Mouse (Mus musculus) erythroblast, adult 5-6 weeks (primary cell): ENCODE data around the gene Parva. TPM values are rescaled to one million over a fixed set of nuclear protein-coding genes. Genes with fewer than 3 reads are reported as not detected.

Source experiments
- ATAC-seq: replicated peaks from 2 replicates; pipeline ENCODE4 v1.8.0; 2016; ENCODE audit warnings: moderate number of reproducible peaks, mild to moderate bottlenecking, moderate TSS enrichment, inconsistent platforms; ENCODE audit not compliant: poor library complexity, low FRiP score, severe bottlenecking
- total RNA-seq, 2 experiments: library from RNA; stranded (forward) in 1 of 2; stranded (reverse) in 1 of 2; fragments of 150-400 nt in 1 of 2; fragments of 200-764, 138-1000 nt in 1 of 2; gene quantifications; 2 replicates each; pipeline versions ENCODE4 v1.2.3 to v1.2.4; 2015 to 2017; ENCODE audit warnings: low replicate concordance in 2 of 2

Gene Parva
- total RNA-seq, 2 experiments from 2014 or later: not detected

DNA sequence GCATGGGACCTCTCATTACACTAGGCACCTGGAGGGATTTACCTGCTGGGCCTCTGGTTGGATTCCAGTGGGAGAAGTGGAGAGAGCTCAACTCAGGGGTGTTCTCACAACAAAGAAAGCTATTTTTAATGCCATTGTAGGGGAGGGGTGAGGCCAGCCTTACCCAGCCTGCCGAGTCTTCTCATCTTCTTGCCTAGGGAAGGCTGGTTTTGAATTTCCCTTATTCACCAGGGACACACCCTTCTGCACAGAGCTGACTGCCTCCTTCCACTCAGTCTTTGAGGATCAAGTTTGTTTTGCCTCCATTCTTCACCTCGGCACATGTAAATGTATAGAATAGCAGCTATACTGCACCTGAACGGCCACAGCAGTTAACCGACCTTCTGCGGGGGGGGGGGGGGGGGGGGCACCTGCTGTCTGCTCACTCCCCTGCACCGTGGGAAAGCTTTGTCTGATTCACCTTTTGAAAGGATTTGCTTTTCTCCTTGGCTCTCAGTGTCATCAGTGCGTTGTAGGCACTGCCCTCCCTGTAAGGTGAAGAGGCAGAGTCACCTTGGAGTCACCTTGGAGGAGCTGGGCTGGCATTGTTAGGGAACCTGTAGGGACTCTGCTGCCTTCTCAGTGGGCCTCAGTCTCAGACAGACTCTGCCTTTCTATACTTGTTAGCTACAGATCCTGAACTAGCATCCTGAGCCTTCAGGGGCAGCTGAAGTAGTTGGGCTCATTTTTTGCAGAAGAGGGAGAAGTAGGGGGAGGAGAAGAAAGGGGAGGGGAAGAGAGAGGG is 10.4 kb upstream of the Parva start:
- ATAC-seq: no peak

DNA sequence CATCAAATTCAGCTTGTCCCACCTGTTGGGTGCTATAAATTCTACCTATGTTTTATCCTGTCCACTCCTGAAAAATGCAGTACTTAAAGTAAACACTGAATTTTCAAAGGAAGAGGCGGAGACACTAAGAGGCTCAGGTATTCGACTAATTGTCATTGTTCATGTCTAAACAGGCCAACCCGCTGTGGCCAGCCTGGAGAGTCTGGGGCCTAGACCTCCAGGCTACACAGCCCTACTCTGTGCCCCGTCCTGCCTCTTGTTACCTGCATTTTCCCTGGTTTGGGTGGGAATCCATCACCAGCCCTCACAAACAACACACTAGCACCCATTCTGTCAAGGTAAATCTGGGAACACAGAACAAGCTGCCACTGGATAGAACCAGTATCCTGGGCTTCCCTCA is 9.7 kb upstream of the Parva start:
- ATAC-seq: no peak

DNA sequence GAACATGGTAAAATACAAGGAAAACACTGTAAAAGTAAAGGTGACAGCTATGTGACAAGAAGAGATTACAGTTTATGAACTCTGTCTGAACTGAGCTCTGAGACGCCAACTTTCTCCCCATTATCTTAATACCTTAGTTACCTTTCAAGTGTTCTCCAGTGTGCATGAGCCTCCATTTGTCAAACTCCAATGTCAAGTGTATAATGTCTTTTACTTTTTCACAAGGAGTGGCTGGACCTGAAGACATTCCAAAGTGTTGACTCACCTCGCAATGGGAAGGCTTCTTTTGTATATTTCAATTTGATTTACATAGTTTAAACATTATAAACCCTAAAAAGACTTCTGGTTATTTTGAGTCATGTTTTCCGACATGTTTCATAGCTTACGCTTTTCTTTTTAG is 3.9 kb upstream of the Parva start:
- ATAC-seq: no peak

DNA sequence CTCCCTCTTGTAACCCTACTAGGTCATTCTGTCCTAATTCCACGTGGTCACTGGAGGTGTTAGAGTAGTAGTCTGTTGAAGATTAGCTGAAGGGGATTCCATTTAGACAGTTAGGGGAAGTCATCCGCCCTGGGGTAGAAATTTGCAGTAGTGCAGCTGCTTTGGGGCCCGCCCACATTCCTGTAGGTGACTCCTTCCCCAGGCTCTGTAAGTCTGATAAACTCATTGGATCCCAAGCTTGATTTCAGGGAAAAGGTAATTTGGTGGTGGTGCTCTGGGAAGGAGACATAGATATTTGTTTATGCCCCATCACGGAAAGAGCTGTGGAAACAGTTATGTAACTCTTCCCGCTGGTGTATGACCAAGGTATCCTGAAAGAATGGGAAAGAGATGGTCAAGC is 494 bp upstream of the Parva start:
- ATAC-seq: no peak

DNA sequence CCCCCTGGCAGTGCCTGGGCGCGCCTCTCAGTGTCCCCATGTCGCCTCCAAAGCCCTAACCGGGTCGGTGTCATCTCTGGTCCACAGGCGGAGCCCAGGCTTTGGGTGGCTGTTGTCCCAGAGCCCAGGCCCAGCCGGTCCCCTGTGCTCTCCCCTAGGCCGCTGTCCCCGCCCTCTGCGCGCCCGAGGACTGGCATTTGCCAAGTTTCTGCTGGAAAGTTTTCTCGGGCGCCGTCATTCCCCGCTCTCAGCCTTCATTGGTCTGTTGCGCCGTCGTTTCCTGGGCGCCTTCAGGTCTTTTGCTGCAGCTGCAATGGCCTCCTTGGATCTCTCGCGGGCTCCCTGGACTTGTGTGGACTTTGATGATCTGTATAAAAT is 842 bp downstream of the Parva start:
- ATAC-seq: no peak

DNA sequence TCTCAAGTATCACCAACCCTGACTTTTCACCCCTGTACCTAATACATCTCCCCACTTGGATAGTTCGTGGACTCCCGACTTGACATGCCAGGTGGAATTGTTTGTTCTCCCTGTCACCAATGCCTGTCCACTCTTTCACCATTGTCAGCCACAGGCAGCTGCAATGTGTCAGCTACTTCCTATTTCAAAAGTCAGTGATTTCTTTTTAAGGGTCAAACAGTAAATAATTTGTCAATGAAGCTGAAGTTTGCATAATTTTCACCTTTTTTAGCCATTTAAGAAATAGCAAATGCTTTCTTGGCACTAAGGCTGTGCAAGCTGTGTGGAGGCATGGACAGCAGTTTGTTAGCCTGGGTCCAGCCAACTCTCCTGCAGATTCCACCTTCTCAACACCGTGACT is 12.5 kb downstream of the Parva start:
- no peak for ATAC-seq

DNA sequence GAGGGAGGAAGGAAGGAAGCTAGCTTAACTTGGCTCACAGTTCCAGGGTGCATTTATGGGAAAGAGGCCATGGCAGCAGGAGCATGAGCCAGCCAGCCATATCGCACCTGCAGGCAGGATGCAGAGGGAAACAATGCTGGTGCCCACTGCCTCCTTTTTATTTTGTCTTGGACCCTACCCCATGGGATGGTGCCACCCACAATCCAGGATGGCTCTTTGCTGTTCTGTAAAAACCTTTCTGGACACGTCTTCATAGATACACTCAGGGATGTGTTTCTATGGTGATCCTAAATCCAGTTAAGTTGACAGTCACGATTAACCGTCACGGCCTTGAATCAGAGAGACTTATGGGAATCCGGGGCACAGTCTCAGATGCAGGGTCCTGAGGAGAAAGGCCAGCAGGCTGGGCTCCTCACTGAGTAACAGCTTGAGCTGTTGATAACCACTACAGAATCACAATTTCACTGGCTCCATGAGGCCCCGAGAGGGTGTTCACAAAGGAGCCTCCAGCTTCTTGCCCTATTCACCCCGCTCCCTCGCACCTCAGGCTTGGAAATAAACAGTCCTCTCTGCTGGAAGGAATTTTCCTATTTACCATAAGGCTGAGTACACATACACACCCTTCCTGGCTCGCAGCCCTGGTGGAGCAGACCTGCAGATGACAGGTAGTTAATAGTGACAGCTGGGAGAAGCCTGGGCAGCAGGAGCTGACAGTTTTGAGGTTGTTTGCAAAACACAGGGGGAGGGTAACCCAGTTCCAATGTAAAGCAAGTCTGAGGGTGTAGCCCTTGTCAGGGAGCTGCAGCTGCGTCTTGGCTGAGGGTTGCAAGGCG is 17.1 kb downstream of the Parva start:
- no peak for ATAC-seq

DNA sequence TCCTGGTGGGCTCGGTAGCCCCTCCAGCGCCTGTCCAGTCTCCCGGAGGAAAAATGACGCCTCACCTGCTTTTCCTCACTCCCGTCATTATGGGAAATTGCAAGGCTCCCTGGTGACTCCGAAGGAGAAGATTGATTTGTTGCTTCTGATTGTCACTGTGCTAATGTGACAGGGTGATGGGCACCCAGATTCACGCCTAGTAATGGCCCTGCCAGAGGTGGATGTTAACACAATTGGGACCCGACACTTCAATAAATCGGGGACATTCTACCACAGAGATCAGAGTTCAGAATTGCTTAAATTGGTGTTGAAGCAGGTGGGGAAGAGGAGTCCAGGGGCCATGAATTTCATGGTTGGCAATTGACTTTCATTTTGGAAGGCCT is 17.7 kb downstream of the Parva start:
- ATAC-seq: no peak

DNA sequence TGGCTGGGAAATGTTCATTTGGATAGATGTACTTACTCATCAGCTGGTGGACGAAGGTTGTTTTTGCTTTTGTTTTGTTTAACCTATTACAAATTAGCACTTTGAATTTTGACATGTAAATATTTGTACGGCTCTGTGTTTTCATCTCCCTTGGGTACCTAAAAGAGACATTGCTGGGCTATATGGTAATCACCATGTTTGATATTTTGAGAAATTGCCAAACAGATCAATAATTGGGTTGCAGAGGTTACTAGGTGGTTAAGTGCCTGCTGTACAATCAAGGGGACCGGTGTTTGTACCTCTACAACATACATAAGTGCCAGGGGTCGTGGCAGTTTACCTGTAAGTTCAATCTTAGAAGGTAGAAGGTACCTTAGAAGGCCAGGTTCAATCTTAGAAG is 19.2 kb downstream of the Parva start:
- ATAC-seq: no peak

DNA sequence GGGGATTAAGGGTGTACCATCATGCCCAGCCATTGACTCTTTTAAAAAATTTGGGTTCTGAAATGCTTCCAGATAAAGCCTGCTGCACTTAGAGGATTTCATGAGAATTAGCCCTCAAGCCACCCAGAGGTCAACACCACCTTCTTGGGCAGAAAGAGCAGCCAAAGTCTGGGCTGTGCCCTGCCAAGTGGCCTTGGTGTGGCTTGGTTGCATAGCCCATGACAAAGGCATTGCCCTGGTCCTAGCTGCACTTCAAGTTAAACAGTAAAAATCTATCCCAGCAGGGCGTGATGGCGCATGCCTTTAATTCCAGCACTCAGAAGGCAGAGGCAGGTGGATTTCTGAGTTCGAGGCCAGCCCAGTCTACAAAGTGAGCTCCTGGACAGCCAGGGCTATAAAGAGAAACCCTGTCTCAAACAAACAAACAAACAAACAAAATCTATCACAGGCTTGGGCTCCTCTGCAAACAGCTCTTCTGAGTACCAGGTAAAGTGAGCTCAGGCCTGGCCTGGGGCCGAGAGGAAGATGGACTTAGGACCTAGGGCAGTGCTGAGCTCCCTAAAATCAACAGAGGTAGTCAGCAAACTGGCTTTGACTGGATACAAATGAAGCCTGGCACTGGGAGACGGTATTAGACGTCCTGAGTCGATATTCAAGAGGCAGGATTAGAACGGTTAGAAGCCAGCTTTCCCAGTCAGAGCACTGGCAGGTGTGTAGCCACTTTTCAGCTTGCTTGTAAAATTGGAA is 22.8 kb downstream of the Parva start:
- no peak for ATAC-seq

DNA sequence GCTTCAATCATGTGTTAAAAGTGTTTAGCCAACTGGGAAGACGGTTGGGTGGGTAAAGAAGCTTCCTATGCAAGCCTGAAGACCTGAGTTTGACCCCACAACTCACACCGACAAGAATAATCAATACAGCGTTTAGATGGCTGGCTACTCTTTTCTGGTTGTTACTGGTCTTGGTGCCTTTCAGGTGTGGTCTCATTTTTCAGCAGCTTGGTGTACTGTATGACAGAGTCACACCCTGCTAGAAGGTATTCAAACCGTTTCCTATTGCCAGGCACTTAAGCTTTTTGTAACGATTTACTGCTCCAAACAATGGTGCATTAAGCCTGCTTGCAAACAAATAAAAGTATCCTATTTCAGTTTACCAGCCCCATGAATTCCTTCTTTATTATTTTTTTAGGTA is 25.2 kb downstream of the Parva start:
- ATAC-seq: no peak

DNA sequence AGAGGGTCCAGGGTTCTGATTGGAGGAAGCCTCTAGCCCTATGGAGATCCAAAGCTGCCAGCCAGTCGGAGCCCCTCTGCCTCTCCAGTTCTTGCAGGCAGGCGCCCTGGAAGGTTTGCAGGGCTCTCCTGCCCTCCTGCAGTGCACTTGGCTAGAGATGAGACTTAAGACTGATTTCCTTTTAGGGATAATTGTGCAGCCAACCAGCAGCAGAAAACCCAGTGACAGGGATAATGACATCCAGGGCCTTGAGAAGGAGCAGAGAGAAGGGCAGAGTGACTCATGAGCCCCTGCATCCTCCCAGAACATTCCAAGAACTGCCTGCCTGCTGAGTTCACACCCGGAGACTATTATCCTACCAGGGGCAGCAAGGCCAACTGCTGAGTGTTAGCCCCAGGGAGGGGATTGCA is 26.5 kb downstream of the Parva start:
- no peak for ATAC-seq

DNA sequence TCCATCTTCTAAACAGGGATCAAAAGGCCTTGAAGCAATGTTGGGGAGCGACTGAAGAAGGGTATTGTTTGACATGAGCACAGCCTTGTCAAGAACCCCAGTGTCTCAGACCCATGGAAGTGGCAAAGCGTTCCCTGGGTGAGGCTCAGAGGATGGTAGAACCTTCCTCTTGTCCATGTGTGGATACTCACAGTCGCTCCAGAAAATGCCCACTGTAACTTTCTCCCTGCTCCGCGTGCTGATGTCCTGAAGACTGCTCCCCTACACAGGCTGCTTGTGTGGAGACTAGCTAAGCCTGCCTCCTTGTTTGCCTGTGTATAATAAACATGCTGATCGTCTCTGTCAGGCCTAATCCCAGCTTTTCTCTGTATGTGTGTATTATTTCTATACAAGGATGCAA is 27.1 kb downstream of the Parva start:
- ATAC-seq: no peak

DNA sequence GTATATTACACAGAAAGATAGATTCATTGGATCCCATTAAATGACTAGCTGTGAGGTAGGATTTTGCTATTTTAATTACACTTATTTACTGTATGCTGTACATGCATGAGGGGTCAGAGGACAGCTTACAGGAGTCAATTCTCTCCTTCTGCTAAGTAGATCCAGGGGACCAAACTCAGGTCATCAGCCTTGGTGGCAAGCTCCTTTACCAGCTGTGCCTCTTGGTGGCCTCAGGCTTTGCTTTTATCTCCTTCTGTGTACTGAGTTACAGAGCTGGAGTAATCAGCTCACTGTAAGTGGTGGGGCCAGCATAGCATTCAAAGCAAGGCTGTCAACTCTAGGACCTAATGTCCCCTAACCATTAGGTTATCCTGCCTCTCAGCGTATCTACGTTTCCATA is 27.6 kb downstream of the Parva start:
- ATAC-seq: no peak

DNA sequence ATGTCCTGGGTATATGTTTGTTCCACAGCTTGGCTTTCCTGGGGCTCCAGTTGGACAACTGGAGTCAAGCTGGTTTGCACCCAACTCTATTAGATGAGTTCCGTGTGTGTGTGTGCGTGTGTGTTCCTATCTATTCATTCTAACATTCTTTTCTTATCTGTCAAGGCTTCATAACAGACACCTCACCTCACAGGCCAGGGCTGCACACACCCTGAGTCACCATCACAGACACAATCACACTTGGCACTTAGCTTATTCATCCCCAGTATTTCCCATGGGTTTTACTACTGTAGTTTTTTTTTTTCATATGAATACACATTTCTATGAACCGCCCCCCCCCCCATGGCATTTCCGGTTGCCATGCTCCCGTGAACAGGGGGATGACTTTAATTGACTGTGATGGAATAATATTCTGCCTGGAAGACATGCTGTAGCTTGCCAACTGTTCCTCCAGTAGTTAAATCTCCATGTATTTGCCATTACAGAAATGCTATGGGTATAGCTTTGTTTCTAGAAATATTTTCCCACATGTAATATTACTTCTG is 28.3 kb downstream of the Parva start:
- ATAC-seq: no peak

DNA sequence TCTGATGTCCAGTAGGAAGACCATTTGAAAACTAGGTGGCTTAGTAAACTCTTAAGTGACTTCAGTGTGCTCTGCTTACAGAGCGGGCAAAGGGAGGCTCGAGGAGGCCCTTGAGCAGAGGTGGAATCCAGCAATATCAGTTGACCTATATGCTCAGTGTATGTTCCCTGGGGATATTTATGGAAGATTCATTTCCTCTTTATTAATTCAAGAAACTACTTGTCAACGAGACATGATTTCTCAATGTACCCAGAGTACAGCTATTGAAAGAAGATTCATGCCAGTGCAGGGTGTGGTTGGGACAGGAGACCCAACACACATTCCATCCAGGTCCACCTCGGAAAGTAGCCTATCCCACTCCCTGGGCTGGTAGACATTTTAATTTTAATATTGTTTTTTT is 30.1 kb downstream of the Parva start:
- ATAC-seq: no peak

DNA sequence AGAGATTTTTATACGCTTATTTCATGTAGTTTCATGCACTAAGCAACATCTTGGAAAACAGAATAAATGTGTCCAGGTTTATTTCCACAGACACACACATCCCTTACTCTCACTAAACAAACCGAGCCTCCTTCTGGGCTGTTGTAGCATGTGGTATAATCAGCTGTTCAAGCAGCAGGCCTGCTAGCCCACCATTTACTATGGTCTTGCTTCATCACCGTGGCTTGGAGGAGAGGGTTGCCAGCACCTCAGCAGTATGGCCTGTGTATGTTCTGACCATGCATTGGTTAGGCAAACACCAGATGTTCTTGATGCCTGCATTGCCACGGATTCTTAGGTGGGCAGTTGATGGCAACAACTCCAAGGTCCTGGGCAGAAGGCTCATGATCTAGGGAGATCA is 30.6 kb downstream of the Parva start:
- no peak for ATAC-seq

DNA sequence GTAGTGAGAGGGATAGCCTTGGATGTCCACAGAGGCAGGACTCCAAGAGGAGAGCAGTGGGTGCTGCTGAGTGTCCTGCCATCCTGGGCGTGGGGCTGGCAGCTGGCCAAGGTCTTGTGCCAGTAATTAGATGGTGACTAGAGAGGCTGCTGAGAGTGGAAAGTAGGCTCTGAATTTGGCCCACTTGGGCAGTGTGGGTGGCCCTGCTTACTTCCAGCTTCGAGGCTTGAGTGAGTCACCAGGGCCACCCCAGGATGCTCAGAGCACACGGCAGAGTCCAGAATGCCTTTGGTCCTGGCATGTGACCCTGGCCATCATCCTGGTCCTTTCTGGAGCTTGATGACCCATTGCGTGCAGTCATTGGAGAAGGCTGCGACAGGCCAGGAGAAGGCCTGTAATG is 31.1 kb downstream of the Parva start:
- ATAC-seq: no peak

DNA sequence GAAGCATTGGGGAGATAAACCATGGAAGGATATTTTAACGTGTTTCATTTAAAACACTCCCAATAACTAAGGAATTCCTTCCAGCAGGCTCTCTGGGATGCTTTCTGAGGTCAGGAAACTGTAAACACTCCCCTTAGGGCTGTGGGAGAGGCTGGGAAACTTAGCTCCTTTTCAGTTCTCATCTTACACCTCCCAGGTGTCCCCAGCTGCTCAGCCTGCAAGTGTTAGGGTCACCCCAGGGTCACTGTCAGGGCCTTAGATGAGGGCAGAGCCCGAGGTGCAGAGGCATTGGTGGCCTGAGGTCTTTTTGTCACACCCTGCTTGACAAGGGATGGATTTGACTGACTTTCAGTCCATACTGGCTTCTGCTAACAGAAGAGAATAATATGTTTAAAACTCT is 35.8 kb downstream of the Parva start:
- ATAC-seq: no peak

DNA sequence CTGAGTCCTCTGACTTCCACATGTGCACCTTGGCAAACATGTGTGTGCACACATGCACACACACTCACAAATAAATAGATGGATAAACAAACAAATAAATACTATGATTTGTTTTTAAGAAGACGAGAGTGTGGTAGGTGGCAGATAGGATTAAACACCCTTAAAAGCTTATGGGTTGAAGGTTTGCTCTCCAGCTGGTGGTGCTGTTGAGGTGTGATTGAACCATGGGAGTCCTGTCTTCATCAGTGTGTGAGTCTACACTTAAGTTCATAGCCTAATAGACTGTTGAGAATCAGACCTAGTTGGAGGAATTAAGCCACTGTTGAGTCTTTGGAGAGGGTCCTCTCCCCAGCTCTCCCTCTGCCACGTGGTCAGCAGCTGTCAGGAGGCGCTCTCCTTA is 38.6 kb downstream of the Parva start:
- no peak for ATAC-seq

DNA sequence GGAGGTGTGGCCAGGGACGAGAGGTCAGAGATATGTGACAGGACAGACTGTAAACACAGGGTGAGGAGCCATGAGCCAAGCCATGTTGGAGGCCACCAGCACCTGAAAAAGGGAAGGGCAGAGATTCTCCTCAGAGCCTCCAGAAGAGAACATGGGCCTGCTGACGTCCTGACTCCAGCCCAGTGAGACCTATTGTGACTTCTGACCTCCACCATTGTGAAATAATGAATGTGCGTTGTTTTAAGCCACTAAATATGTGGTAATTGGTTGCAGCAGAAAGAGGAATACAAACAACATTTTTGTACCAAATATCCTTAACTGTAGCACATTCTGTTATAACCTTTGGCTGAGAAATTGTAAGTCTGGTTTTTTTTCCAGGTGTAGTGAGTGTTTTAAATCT is 39.5 kb downstream of the Parva start:
- ATAC-seq: no peak
